Mouse (Mus musculus) kidney, embryonic 14.5 days (tissue): ENCODE data around the gene Vps29. TPM values are rescaled to one million over a fixed set of nuclear protein-coding genes. Genes with fewer than 3 reads are reported as not detected.

ENCODE experiments used
- ATAC-seq: fragments of 200-750 bp; cut with Nextera tagmentation; 2 replicates; pipeline ENCODE4 v1.8.0; 2017; ENCODE audit warnings: moderate number of reproducible peaks, mild to moderate bottlenecking, moderate TSS enrichment, moderate library complexity; ENCODE audit not compliant: low FRiP score, low TSS enrichment
- H3K27ac ChIP-seq: fragments of 300-500 bp; sonication (generic); 2 replicates; pipeline ENCODE4 v1.5.1; 2014; ENCODE audit warnings: low read depth, mild to moderate bottlenecking, low read length, moderate library complexity, mixed read lengths
- H3K27me3 ChIP-seq: fragments of 300-500 bp; sonication (generic); 2 replicates; pipeline ENCODE4 v1.6.1; 2014; ENCODE audit warnings: mild to moderate bottlenecking, low read length; ENCODE audit not compliant: control insufficient read depth, insufficient read depth
- H3K36me3 ChIP-seq: fragments of 300-500 bp; sonication (generic); 2 replicates; pipeline ENCODE4 v1.6.1; 2014; ENCODE audit warnings: low read length, mixed read lengths; ENCODE audit not compliant: control insufficient read depth, insufficient read depth
- H3K4me1 ChIP-seq: fragments of 300-500 bp; sonication (generic); 2 replicates; pipeline ENCODE4 v1.6.1; 2014; ENCODE audit warnings: low read length, mixed read lengths; ENCODE audit not compliant: control insufficient read depth, insufficient read depth
- H3K4me2 ChIP-seq: fragments of 300-500 bp; sonication (generic); replicated peaks from 2 replicates; pipeline ENCODE4 v1.6.1; 2014; ENCODE audit warnings: low read depth, mild to moderate bottlenecking, low read length
- H3K4me3 ChIP-seq: fragments of 300-500 bp; sonication (generic); 2 replicates; pipeline ENCODE4 v1.5.1; 2014; ENCODE audit warnings: mild to moderate bottlenecking, low read length
- H3K9ac ChIP-seq: fragments of 300-500 bp; sonication (generic); 2 replicates; pipeline ENCODE4 v1.6.1; 2014; ENCODE audit warnings: low read depth, mild to moderate bottlenecking, low read length, moderate library complexity
- H3K9me3 ChIP-seq: fragments of 300-500 bp; sonication (generic); 2 replicates; pipeline ENCODE4 v1.6.1; 2016; ENCODE audit warnings: low read length; ENCODE audit not compliant: control insufficient read depth
- WGBS: fragments of 180-500 bp; shearing (Covaris S2); extraction: QIAGEN DNeasy Blood & Tissue Kit; methylation state at CpG from one replicate; pipeline ENCODE4 v1.1.7; 2014; 5-methylcytosine and 5-hydroxymethylcytosine counted together
- polyA plus RNA-seq: library from polyadenylated mRNA; unstranded; fragments of >200 nt; fragmentation: Nextera tagmentation; extraction: Ambion mirVana; gene quantifications from 2 replicates; pipeline ENCODE4 v1.2.1, GENCODE M21; 2014

Vps29 gene
- polyA plus RNA-seq, 1 experiment from 2014 or later: 224 TPM

DNA sequence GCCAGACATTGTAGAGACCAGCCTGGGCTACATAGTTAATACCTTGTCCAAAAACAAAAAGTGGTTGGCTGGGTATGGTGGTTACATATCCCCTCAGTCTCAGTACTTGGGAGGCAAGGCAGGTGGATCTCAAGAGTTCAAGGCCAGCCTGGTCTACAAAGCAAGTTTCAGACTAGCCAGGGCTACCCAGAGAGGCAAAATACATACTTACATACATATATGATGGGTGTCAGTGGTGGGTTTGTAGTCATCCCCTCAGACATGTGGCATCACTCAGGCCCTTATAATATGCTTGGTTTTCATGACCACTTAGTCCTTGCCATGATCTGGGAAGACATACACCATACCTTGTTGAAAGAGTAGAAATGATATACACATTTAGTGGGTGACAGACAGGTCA, 36.5 kb downstream of the Vps29 start:
- no peak overlapping the region for H3K4me2 ChIP-seq
- peaks cover 7% of the 10 kb centered on the region; the same call in 1 of the 2 replicates for H3K4me1 ChIP-seq
- no peak overlapping the region for H3K9ac ChIP-seq
- H3K27me3 ChIP-seq: no peaks in the 10 kb centered on the region
- no peak for ATAC-seq
- 0 out of 2 replicates have a peak, but pooled peaks cover 3% of the 10 kb centered on the region for H3K36me3 ChIP-seq
- H3K27ac ChIP-seq: no peak overlapping the region
- H3K9me3 ChIP-seq: no peaks in the 10 kb centered on the region
- no peak overlapping the region for H3K4me3 ChIP-seq

DNA sequence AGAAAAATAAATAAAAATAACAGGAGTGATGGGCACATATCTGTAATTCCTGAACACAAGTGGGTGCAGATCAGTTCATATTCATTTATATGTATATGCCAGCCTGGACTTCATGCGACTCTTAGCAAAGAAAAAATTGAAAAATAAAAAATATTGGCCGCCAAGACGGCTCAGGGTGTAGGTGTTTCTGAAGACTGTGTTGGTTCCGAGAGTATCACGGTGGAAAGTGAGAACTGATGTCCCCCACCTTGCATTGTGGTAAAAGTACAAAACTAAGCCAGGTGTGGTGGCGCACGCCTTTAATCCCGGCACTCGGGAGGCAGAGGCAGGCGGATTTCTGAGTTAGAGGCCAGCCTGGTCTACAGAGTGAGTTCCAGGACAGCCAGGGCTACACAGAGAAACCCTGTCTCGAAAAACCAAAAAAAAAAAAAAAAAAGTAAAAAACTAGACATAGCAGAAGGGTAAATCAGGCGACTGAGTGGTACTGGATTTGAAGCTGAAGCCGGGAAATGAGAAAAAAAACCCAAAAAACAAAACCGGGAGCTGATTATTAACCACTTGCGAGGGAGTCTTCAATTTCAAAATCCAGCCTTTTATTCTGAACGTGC, 37.1 kb downstream of the Vps29 start:
- H3K9me3 ChIP-seq: no peaks in the 10 kb centered on the region
- H3K4me1 ChIP-seq: peaks cover 7% of the 10 kb centered on the region; the same call in 1 of the 2 replicates
- H3K4me3 ChIP-seq: peak overlapping the region; percentile 88
- H3K27me3 ChIP-seq: no peaks in the 10 kb centered on the region
- peak overlapping the region; percentile 79 for H3K4me2 ChIP-seq
- 54% methylated on average over 15 of the region's 16 CpGs for WGBS
- no peak for ATAC-seq
- H3K9ac ChIP-seq: no peak overlapping the region
- H3K27ac ChIP-seq: no peak overlapping the region
- H3K36me3 ChIP-seq: 0 out of 2 replicates have a peak, but pooled peaks cover 3% of the 10 kb centered on the region

DNA sequence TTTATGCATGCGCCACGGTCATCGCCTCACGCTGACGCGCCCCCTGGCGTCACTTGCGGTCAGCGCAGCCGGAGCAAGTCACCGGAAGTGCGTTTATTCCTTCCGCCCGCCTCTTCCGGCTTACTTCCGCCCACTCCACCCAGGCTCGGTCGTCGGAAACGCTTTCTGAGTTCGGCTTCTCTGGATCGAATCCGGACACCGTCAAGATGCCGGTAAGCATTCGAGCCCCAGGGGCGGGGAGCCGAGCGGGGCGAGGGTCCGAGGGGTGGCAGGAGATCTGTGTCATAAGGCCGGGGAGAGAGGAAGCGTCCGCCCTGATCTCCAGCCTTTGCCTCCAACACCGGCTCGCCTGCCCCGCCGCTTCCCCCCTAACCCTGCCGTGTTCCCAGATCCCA, 37.6 kb downstream of the Vps29 start, which contains the start of gene Arpc3:
Gene Arpc3 (plus strand): TSS at position 93 of the 395 bp plus-strand sequence.
- H3K36me3 ChIP-seq: peaks cover 6% of the 10 kb centered on the region
- peak within 1 kb of the TSS; percentile 89 for H3K9ac ChIP-seq
- no peaks in the 10 kb centered on the region for H3K27me3 ChIP-seq
- peak within 1 kb of the TSS; percentile 79 for H3K4me2 ChIP-seq
- H3K9me3 ChIP-seq: no peaks in the 10 kb centered on the region
- peak; percentile 81 for ATAC-seq
- H3K4me1 ChIP-seq: peaks cover 7% of the 10 kb centered on the region; the same call in 1 of the 2 replicates
- peak within 1 kb of the TSS; percentile 42; the same call in 1 of the 2 replicates for H3K27ac ChIP-seq
- WGBS: under 1% methylated on average over 39 of the region's 39 CpGs
- H3K4me3 ChIP-seq: peak within 1 kb of the TSS; percentile 88

DNA sequence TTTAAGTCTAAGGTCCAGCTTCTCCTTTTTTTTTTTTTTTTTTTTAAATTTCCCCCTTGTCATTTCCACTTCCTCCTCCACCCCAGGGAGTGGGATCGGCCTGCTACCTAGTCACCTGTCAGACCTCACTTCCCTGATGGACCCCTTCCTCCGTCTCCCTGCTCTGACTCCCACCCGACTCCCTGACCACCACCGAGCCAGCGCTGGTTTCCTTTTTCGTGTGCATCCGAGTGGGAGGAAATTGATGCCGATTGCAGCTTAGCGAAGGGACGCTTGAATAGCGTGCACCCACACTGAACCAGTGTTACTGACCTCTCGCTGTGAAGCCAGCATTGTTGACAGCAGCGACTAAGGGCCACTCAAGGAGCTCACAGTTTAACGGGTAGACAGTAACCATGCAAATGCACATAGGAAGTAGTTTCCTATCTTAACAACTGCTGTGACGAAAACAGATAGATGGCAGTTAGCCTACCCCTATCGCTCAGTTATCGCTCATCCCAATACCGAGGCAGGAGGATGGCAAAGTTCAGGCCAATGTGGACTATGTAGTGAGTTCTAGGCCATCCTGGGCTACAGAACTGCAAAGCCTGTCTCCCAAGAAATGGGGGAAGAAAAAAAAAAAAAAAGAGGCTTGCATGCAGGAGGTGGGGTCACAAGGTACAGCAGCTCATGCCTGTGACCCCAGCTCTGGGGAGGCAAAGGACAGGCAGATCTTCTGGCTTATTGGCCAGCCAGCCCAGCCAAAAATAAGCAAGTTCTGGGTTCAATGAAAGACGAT, 38.2 kb downstream of the Vps29 start:
- Histone ChIP-seq H3K9ac (peak overlapping the region; percentile 89), H3K27me3 (no peaks in the 10 kb centered on the region), H3K9me3 (no peaks in the 10 kb centered on the region), H3K36me3 (peaks cover 13% of the 10 kb centered on the region), H3K27ac (peak overlapping the region; percentile 42; the same call in 1 of the 2 replicates), H3K4me1 (peaks cover 7% of the 10 kb centered on the region; the same call in 1 of the 2 replicates), H3K4me3 (peak overlapping the region; percentile 88), H3K4me2 (peak overlapping the region; percentile 79)
- WGBS: 14% methylated on average over 19 of the region's 19 CpGs
- ATAC-seq: peak; percentile 80

DNA sequence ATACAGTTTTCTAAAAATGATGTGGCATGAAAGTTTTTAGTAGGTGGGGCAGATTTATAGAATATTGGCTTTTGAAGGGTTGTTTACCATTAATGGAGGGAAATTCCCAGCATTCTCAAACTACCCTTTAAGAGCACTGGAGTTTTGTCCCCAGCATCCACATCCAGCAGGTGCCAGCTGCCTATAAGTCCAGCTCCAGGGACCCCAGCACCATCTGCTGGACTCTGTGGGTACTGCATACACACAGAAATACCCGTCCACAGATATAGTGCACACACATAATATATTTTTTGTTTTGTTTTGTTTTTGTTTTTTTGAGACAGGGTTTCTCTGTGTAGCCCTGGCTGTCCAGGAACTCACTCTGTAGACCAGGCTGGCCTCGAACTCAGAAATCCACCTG, 39.7 kb downstream of the Vps29 start:
- Histone ChIP-seq H3K4me3 (no peak overlapping the region), H3K27me3 (no peaks in the 10 kb centered on the region), H3K9ac (no peak overlapping the region), H3K4me1 (peaks cover 7% of the 10 kb centered on the region; the same call in 1 of the 2 replicates), H3K27ac (no peak overlapping the region), H3K4me2 (no peak overlapping the region), H3K9me3 (no peaks in the 10 kb centered on the region), H3K36me3 (peaks cover 23% of the 10 kb centered on the region)
- WGBS: 59% methylated on average over 2 of the region's 2 CpGs
- ATAC-seq: no peak

DNA sequence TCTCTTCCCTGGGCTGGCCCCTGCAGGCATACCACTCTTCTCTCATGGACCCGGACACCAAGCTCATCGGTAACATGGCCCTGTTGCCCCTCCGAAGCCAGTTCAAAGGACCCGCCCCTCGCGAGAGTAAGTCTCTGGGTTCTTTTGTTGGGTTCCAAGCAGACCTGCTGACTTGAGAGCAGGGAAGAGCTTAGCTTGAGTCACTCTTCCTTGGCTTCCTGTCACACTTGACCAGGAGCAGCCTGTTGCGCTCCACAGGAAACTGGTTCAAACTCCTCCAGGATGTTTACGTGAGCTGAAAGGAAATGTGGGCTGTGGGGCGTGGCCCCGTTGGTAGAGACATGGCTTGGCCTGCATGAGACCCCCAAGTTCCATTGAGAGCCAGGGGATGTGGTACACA, 42.6 kb downstream of the Vps29 start:
- Histone ChIP-seq H3K9ac (no peak overlapping the region), H3K27ac (peak overlapping the region; percentile 55; the same call in 1 of the 2 replicates), H3K4me2 (no peak overlapping the region), H3K4me3 (no peak overlapping the region), H3K36me3 (peaks cover 35% of the 10 kb centered on the region), H3K4me1 (peaks cover 7% of the 10 kb centered on the region; the same call in 1 of the 2 replicates), H3K27me3 (no peaks in the 10 kb centered on the region), H3K9me3 (no peaks in the 10 kb centered on the region)
- ATAC-seq: no peak
- WGBS: 86% methylated on average over 10 of the region's 10 CpGs

DNA sequence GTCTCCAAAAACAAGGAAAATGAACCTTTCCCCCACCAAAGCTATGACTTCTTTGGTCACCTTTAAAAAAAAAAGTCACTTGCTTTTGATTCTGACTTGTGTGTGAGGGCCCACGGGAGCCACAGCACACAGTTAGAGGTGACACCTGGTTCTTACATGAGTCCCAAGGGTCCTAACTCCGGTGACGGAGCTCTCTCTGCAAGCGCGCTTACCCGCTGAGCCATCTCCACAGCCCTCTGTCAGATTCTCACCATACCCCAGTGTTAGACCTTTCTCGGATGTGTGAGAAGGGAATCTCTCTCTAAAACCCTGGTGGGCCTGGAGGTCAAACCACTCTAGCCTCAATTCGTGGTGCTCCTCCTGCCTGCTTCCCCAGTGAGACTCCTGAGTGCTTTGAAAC, 43.3 kb downstream of the Vps29 start:
- WGBS: 91% methylated on average over 8 of the region's 8 CpGs

DNA sequence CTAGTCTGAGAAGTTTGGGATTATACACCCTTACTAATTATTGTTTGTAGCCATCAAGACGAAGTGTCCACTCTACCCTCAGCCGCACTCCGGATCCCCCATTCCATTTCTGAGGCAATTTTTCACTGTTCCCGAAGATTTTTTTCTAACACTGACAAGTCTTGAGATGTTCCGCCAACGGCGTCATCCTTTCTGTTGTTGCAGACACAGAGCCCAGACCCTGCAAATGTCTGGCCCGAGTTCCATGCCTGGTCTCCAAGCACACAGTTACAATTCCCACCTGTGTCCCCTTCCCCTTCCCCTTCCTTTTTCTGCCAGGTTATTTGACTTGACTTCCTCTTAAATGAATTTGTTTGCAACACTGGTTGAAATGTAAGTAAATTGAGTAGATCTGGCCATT, 45.7 kb downstream of the Vps29 start:
- no peak for ATAC-seq
- no peak overlapping the region for H3K4me3 ChIP-seq
- H3K4me1 ChIP-seq: no peaks in the 10 kb centered on the region
- H3K27ac ChIP-seq: no peak overlapping the region
- no peaks in the 10 kb centered on the region for H3K9me3 ChIP-seq
- no peaks in the 10 kb centered on the region for H3K27me3 ChIP-seq
- peaks cover 63% of the 10 kb centered on the region for H3K36me3 ChIP-seq
- H3K4me2 ChIP-seq: no peak overlapping the region
- WGBS: 89% methylated on average over 8 of the region's 8 CpGs
- no peak overlapping the region for H3K9ac ChIP-seq

More for the DNA sequence above, 43.3 kb downstream of the Vps29 start:
- no peaks in the 10 kb centered on the region for H3K9me3 ChIP-seq
- ATAC-seq: no peak
- H3K4me2 ChIP-seq: no peak overlapping the region
- H3K4me3 ChIP-seq: no peak overlapping the region
- peaks cover 5% of the 10 kb centered on the region; the same call in 1 of the 2 replicates for H3K4me1 ChIP-seq
- peaks cover 41% of the 10 kb centered on the region for H3K36me3 ChIP-seq
- H3K9ac ChIP-seq: no peak overlapping the region
- no peaks in the 10 kb centered on the region for H3K27me3 ChIP-seq
- H3K27ac ChIP-seq: no peak overlapping the region; the same call in 1 of the 2 replicates
